In genomic region chr2:38285781-38286432, GRCm38 (mm10) we compare ENCODE assay signal across 8 mouse cellular contexts. TPM values are rescaled to one million over a fixed set of nuclear protein-coding genes. Genes with fewer than 3 reads are reported as not detected.
DNase-seq lines count a peak whose midpoint lies in the region; ATAC-seq and TF ChIP-seq lines count a peak whose summit lies in the region.

No protein-coding gene starts in this region.

- H3K4me2 ChIP-seq in forebrain, embryonic 13.5 days, result peak overlapping the region; percentile 80
- H3K4me2 ChIP-seq in limb, embryonic 12.5 days, result peak overlapping the region; percentile 81
- peak overlapping the region; percentile 78 for H3K4me2 ChIP-seq in stomach, embryonic 16.5 days (ENCODE audit: low read depth, low read length)

- H3K27me3 ChIP-seq in spleen, adult 2 months (ENCODE audit: control insufficient read depth, insufficient read depth, low read length), result no peaks in the 10 kb centered on the region
- H3K27me3 ChIP-seq in forebrain, embryonic 13.5 days, result no peaks in the 10 kb centered on the region
- H3K27me3 ChIP-seq in limb, embryonic 12.5 days, result no peaks in the 10 kb centered on the region
- H3K27me3 ChIP-seq in stomach, embryonic 16.5 days (ENCODE audit: control insufficient read depth, insufficient read depth, low read length), result no peaks in the 10 kb centered on the region

- no peaks in the 10 kb centered on the region for H3K36me3 ChIP-seq in spleen, adult 2 months (ENCODE audit: control insufficient read depth, insufficient read depth, low read length)
- no peaks in the 10 kb centered on the region for H3K36me3 ChIP-seq in forebrain, embryonic 13.5 days (ENCODE audit: poor library complexity, severe bottlenecking)
- H3K36me3 ChIP-seq in limb, embryonic 12.5 days, result no peaks in the 10 kb centered on the region
- no peaks in the 10 kb centered on the region for H3K36me3 ChIP-seq in stomach, embryonic 16.5 days (ENCODE audit: control insufficient read depth, insufficient read depth, low read length)

- TF ChIP-seq POLR2A in spleen, adult 2 months (IDR thresholded peaks at IDR 0.05; ENCODE audit: low read depth, low read length), result no peak

- peak overlapping the region; percentile 73; the same call in 1 of the 2 replicates for H3K27ac ChIP-seq in spleen, adult 2 months (ENCODE audit: insufficient read depth, low read length)
- 0 out of 2 replicates have a peak overlapping the region, but pooled peaks have one; percentile 91 for H3K27ac ChIP-seq in forebrain, embryonic 13.5 days
- no peak overlapping the region for H3K27ac ChIP-seq in limb, embryonic 12.5 days
- H3K27ac ChIP-seq in stomach, embryonic 16.5 days (ENCODE audit: low read length), result peak overlapping the region; percentile 90

- H3K9ac ChIP-seq in forebrain, embryonic 13.5 days, result peak overlapping the region; percentile 89
- peak overlapping the region; percentile 89; the same call in 1 of the 2 replicates for H3K9ac ChIP-seq in limb, embryonic 12.5 days (replicated peaks)
- peak overlapping the region; percentile 95 for H3K9ac ChIP-seq in stomach, embryonic 16.5 days (ENCODE audit: low read length)

- ATAC-seq in forebrain, embryonic 13.5 days, result no peak
- ATAC-seq in limb, embryonic 12.5 days (ENCODE audit: insufficient number of reproducible peaks, insufficient read depth, low FRiP score, low TSS enrichment, low read depth), result no peak
- no peak for ATAC-seq in stomach, embryonic 16.5 days (ENCODE audit: insufficient read depth, low FRiP score)
- ATAC-seq in granulocyte monocyte progenitor cell, adult 5-6 weeks (replicated peaks; ENCODE audit: poor library complexity, severe bottlenecking), result no peak

- no peak for DNase-seq in spleen, adult 2 months (ENCODE audit: low read depth in 1 of 2, low spot score in 2 of 2)
- no peak for DNase-seq in spleen, postnatal 36 days (ENCODE audit: low spot score in 2 of 2)
- no peak for DNase-seq in layer of hippocampus, adult 18-20 months (ENCODE audit: low spot score in 2 of 2)
- DNase-seq in adrenal gland, postnatal 14 days, result no peak

- peaks cover 2% of the 10 kb centered on the region; the same call in 1 of the 2 replicates for H3K4me1 ChIP-seq in spleen, adult 2 months (ENCODE audit: control insufficient read depth, insufficient read depth, insufficient read length)
- peaks cover 26% of the 10 kb centered on the region for H3K4me1 ChIP-seq in forebrain, embryonic 13.5 days
- H3K4me1 ChIP-seq in limb, embryonic 12.5 days (replicated peaks), result peaks cover 18% of the 10 kb centered on the region
- H3K4me1 ChIP-seq in stomach, embryonic 16.5 days (ENCODE audit: control insufficient read depth, insufficient read depth, low read length), result peaks cover 6% of the 10 kb centered on the region

- H3K4me3 ChIP-seq in spleen, adult 2 months (ENCODE audit: extremely low read depth, insufficient read depth, insufficient read length), result peak overlapping the region; percentile 82
- peak overlapping the region; percentile 85 for H3K4me3 ChIP-seq in forebrain, embryonic 13.5 days
- H3K4me3 ChIP-seq in limb, embryonic 12.5 days (replicated peaks), result peak overlapping the region; percentile 81
- H3K4me3 ChIP-seq in stomach, embryonic 16.5 days (replicated peaks; ENCODE audit: low read length), result peak overlapping the region; percentile 97

- TF ChIP-seq CTCF in spleen, adult 2 months (IDR thresholded peaks at IDR 0.05; ENCODE audit: extremely low read depth, insufficient read depth, insufficient read length, insufficient replicate concordance), result no peak

- H3K9me3 ChIP-seq in forebrain, embryonic 13.5 days (replicated peaks), result no peaks in the 10 kb centered on the region
- H3K9me3 ChIP-seq in limb, embryonic 12.5 days, result no peaks in the 10 kb centered on the region
- no peaks in the 10 kb centered on the region for H3K9me3 ChIP-seq in stomach, embryonic 16.5 days (replicated peaks; ENCODE audit: control insufficient read depth, low read length)

- WGBS in spleen, adult 2 months, result 65% methylated on average over 4 of the region's 4 CpGs
- WGBS in forebrain, embryonic 13.5 days, result 53% methylated on average over 4 of the region's 4 CpGs
- WGBS in limb, embryonic 12.5 days, result 60% methylated on average over 4 of the region's 4 CpGs
- 64% methylated on average over 4 of the region's 4 CpGs for WGBS in stomach, embryonic 16.5 days

RNA-seq across cellular contexts. Expression of gene Dennd1a, which starts 1.3 kb away (rescaled TPM):
- polyA plus RNA-seq in spleen, adult 2 months (2012; rRNA removed), result 16.0 and 17.5 TPM in 2 replicates
- polyA plus RNA-seq in forebrain, embryonic 13.5 days (2015; fragmentation: Nextera tagmentation; extraction: Ambion mirVana), result 17.7 and 19.9 TPM in 2 replicates
- polyA plus RNA-seq in limb, embryonic 12.5 days (2016; fragmentation: Nextera tagmentation; extraction: Ambion mirVana), result 22.6 and 24.9 TPM in 2 replicates
- 7.9 and 10.2 TPM in 2 replicates for polyA plus RNA-seq in stomach, embryonic 16.5 days (2015; fragmentation: Nextera tagmentation; extraction: Ambion mirVana)
- total RNA-seq in layer of hippocampus, adult 18-20 months (2021), result 10 to 100 TPM; 77.6 to 82.6 TPM
- total RNA-seq in adrenal gland, postnatal 14 days (2021), result 22.5 and 25.3 TPM in 2 replicates
- total RNA-seq in granulocyte monocyte progenitor cell, adult 5-6 weeks (2014; fragmentation: Nextera tagmentation), result 29.8 and 42.6 TPM in 2 replicates
- 15.8 and 23.0 TPM in 2 replicates for total RNA-seq in granulocyte monocyte progenitor cell, adult 5-6 weeks (2017)

RNA-seq across cellular contexts. Expression of gene Lhx2, which starts 53.2 kb away (rescaled TPM):
- polyA plus RNA-seq in spleen, adult 2 months (2012; rRNA removed), result 0.25 and 0.30 TPM in 2 replicates
- 153 and 167 TPM in 2 replicates for polyA plus RNA-seq in forebrain, embryonic 13.5 days (2015; fragmentation: Nextera tagmentation; extraction: Ambion mirVana)
- polyA plus RNA-seq in limb, embryonic 12.5 days (2016; fragmentation: Nextera tagmentation; extraction: Ambion mirVana), result 36.9 and 42.7 TPM in 2 replicates
- 0.14 TPM in 1 of 2 replicates, not detected in the other for polyA plus RNA-seq in stomach, embryonic 16.5 days (2015; fragmentation: Nextera tagmentation; extraction: Ambion mirVana)
- 100 to 1,000 TPM in 1 of 2 experiments, 10 to 100 TPM in 1; 94.8 to 106 TPM for total RNA-seq in layer of hippocampus, adult 18-20 months (2021)
- 0.41 and 1.0 TPM in 2 replicates for total RNA-seq in adrenal gland, postnatal 14 days (2021)
- not detected in 2 replicates for total RNA-seq in granulocyte monocyte progenitor cell, adult 5-6 weeks (2014; fragmentation: Nextera tagmentation)
- total RNA-seq in granulocyte monocyte progenitor cell, adult 5-6 weeks (2017), result not detected in 2 replicates

Comparison
In these comparisons a context has a peak if more than half of its experiments do, and no peak if none do; other contexts are left out.
1. RNA of gene Lhx2, which starts 53.2 kb away (polyA plus RNA-seq): 153 to 167 TPM in forebrain, embryonic 13.5 days and 36.9 to 42.7 TPM in limb, embryonic 12.5 days; 0.25 to 0.30 TPM in spleen, adult 2 months and 0.14 TPM in stomach, embryonic 16.5 days; every median in the first group is over 10 times any median in the second.
2. Peak in every context shown above with its lines, with median percentiles within 50 percentile points of each other: H3K4me3 ChIP-seq, H3K4me2 ChIP-seq and H3K9ac ChIP-seq.